Comparison of ENCODE assay signal across 11 mouse cellular contexts in the genomic region with DNA sequence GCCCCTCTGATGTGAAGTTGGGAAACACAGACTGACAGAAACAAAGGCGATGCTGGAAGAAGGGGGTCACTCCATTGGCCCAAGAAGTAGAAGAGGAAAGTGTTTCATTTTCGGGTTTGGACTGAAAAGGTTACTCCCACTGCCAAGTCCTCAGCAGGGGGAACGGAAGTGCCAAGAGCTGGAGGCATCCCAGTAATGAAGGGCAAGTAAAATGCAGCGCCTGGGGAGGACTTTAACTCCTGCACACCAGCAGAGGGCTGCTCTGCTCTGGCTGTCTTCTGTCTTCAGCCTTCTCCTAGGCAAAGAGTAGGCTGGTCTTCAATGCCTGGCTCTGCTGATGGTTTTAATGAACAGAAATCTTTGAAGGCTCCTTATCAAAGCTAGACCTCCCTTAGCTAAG.
A peak's percentile ranks its signal among the peaks of the same experiment; 100 is the strongest.
DNase-seq lines count a peak whose midpoint lies in the region; ATAC-seq and TF ChIP-seq lines count a peak whose summit lies in the region.
"Had no signal": no experiment of that assay in that cellular context is flagged by ENCODE, and none has a peak within 500 bp of the region (broad histone marks: within the 10 kb centered on the region; RNA-seq: fewer than 3 reads in every experiment).

No protein-coding gene starts in this region.

- TF ChIP-seq EP300 in liver, postnatal 0 days (IDR thresholded peaks at IDR 0.05; ENCODE audit: low read depth) = no peak

- H3K4me3 ChIP-seq in midbrain, postnatal 0 days (ENCODE audit: low read depth, low read length) = no peak overlapping the region
- no peak overlapping the region for H3K4me3 ChIP-seq in midbrain, embryonic 15.5 days
- no peak overlapping the region for H3K4me3 ChIP-seq in liver, postnatal 0 days (ENCODE audit: low read depth, low read length)
- H3K4me3 ChIP-seq: embryonic facial prominence, embryonic 10.5 days; neural tube, embryonic 12.5 days had no signal

- no peaks in the 10 kb centered on the region for H3K4me1 ChIP-seq in midbrain, postnatal 0 days (ENCODE audit: insufficient read depth, low read length)
- no peaks in the 10 kb centered on the region for H3K4me1 ChIP-seq in midbrain, embryonic 15.5 days
- H3K4me1 ChIP-seq in liver, postnatal 0 days (ENCODE audit: insufficient read depth) = no peaks in the 10 kb centered on the region
- H3K4me1 ChIP-seq: embryonic facial prominence, embryonic 10.5 days; neural tube, embryonic 12.5 days had no signal

- no peak overlapping the region for H3K9ac ChIP-seq in midbrain, postnatal 0 days (replicated peaks; ENCODE audit: low read length, poor library complexity, severe bottlenecking)
- H3K9ac ChIP-seq in midbrain, embryonic 15.5 days = no peak overlapping the region
- H3K9ac ChIP-seq in liver, postnatal 0 days (replicated peaks) = no peak overlapping the region
- H3K9ac ChIP-seq: neural tube, embryonic 12.5 days had no signal

- no peaks in the 10 kb centered on the region for H3K9me3 ChIP-seq in midbrain, postnatal 0 days (ENCODE audit: low read length)
- no peaks in the 10 kb centered on the region for H3K9me3 ChIP-seq in midbrain, embryonic 15.5 days
- no peaks in the 10 kb centered on the region for H3K9me3 ChIP-seq in liver, postnatal 0 days (ENCODE audit: low read length)
- H3K9me3 ChIP-seq: embryonic facial prominence, embryonic 10.5 days; neural tube, embryonic 12.5 days had no signal

- peak; percentile 70 for ATAC-seq in frontal cortex, adult (ENCODE audit: low TSS enrichment)
- ATAC-seq in midbrain, postnatal 0 days (ENCODE audit: low FRiP score) = no peak
- no peak for ATAC-seq in midbrain, embryonic 15.5 days (replicated peaks)
- ATAC-seq in liver, postnatal 0 days = no peak

- WGBS in midbrain, postnatal 0 days = 60% methylated on average over 4 of the region's 4 CpGs
- 56% methylated on average over 4 of the region's 4 CpGs for WGBS in midbrain, embryonic 15.5 days
- 59% methylated on average over 4 of the region's 4 CpGs for WGBS in liver, postnatal 0 days (ENCODE audit: insufficient replicate concordance)

- no peaks in the 10 kb centered on the region for H3K36me3 ChIP-seq in midbrain, postnatal 0 days (ENCODE audit: insufficient read depth, low read length)
- no peaks in the 10 kb centered on the region for H3K36me3 ChIP-seq in midbrain, embryonic 15.5 days (replicated peaks)
- H3K36me3 ChIP-seq in liver, postnatal 0 days (replicated peaks; ENCODE audit: insufficient read depth, low read length) = no peaks in the 10 kb centered on the region
- H3K36me3 ChIP-seq: embryonic facial prominence, embryonic 10.5 days; neural tube, embryonic 12.5 days had no signal

- H3K4me2 ChIP-seq in midbrain, postnatal 0 days (ENCODE audit: low read depth, low read length, poor library complexity, severe bottlenecking) = no peak overlapping the region
- no peak overlapping the region for H3K4me2 ChIP-seq in midbrain, embryonic 15.5 days
- H3K4me2 ChIP-seq in liver, postnatal 0 days (ENCODE audit: low read depth, low read length) = no peak overlapping the region
- H3K4me2 ChIP-seq: neural tube, embryonic 12.5 days had no signal

- TF ChIP-seq CTCF in midbrain, postnatal 0 days (IDR thresholded peaks at IDR 0.05) = no peak; the same call in 1 of the 2 replicates
- no peak for TF ChIP-seq CTCF in liver, postnatal 0 days (IDR thresholded peaks at IDR 0.05; ENCODE audit: low read depth)

- H3K27me3 ChIP-seq in midbrain, postnatal 0 days (ENCODE audit: insufficient read depth, low read length) = no peaks in the 10 kb centered on the region
- no peaks in the 10 kb centered on the region for H3K27me3 ChIP-seq in midbrain, embryonic 15.5 days (replicated peaks)
- H3K27me3 ChIP-seq in liver, postnatal 0 days (ENCODE audit: insufficient read depth, low read length) = no peaks in the 10 kb centered on the region
- H3K27me3 ChIP-seq: neural tube, embryonic 12.5 days had no signal

- no peak overlapping the region for H3K27ac ChIP-seq in midbrain, postnatal 0 days (ENCODE audit: low read depth, low read length)
- H3K27ac ChIP-seq in midbrain, embryonic 15.5 days = no peak overlapping the region
- H3K27ac ChIP-seq in liver, postnatal 0 days (ENCODE audit: low read depth) = no peak overlapping the region
- H3K27ac ChIP-seq: embryonic facial prominence, embryonic 10.5 days; neural tube, embryonic 12.5 days had no signal

- DNase-seq in frontal cortex, postnatal 25 days (ENCODE audit: low spot score in 2 of 2) = no peak
- peak; percentile 63 for DNase-seq in midbrain, postnatal 0 days (ENCODE audit: low spot score)
- DNase-seq in cerebellum, postnatal 25 days = peak; percentile 73 to 83
- DNase-seq in right cerebral cortex, postnatal 10 days (ENCODE audit: low spot score in 2 of 2) = peak; percentile 61 to 68
- no peak for DNase-seq in liver, postnatal 0 days
- DNase-seq in testis, postnatal 10 days (ENCODE audit: low spot score) = no peak
- DNase-seq: lung, postnatal 36 days had no signal

Comparison
In these comparisons a context has a peak if more than half of its experiments do, and no peak if none do; other contexts are left out.
1. DNase-seq: peak in midbrain, postnatal 0 days (single experiment), cerebellum, postnatal 25 days (2 of 2) and right cerebral cortex, postnatal 10 days (2 of 2); none in frontal cortex, postnatal 25 days (0 of 2), liver, postnatal 0 days (single experiment) and testis, postnatal 10 days (single experiment).